Mouse (Mus musculus) urinary bladder, postnatal 4 days (tissue): ENCODE results near the gene Srsf2.

Experiments
- DNase-seq, 2 experiments: peaks; one replicate each; pipeline ENCODE4 v3.0.0; 2021 to 2022; ENCODE audit warnings: low spot score in 2 of 2

Gene Srsf2

DNA sequence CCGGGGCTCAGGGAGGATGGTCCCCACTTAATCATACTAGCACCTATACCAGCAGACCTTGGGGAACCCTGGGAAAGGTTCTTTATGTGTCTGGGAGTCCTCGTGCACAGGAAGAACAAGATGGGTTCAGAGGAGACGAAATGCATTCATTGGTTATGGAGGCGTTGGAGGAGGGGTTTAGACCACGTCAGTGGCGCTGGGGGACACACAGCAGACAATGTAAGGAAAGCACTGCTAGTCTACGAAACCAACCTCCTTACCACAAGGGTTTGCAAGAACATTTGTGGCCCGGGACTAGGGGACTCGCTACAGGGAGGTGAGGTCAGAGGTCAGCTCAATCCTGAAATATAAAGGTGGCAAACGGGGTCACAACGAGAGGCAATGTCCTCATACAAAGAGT lies 42.4 kb downstream of the Srsf2 start:
- no peak for DNase-seq

- DNase-seq, result no peak
Measured at GRCm38 (mm10) chr11:116809520-116809919, 43.4 kb downstream of the Srsf2 start.

GRCm38 (mm10) chr11:116808811-116809395 lies 44.0 kb downstream of the Srsf2 start:
- no peak for DNase-seq

DNA sequence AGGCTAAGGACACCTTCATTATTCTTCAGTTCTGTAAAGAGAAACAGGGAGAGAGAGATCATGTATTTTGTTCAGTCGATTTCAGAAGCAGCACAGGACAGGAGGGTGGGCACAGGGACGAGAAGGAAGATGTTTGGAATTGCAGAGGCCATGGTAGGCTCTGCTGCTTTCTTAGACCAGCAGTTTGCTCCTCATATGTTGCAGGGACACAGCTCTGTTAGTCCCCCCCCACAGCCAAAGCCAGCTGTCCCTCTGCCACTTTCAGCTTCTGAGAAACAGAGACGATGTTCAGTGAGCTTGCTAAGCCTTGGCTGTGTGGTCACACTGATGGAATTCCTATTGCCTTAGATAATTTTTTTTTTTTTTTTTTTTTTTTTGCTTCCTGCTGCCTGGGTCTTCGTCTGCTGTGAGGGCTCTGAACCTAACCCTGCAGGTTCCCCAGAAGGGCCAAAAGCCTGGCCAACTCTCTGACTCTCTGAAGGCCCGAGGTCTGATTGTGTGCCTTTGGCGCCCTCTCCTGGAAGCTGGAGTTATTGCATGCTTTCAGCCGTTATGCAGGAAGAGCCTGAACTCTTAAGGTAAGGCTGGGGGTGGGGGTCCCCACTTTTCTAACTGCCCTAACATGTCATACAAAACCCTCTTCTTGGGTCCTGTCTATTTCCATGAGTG lies 44.8 kb downstream of the Srsf2 start:
- peak; percentile 75 to 88 for DNase-seq

GRCm38 (mm10) chr11:116807526-116807925 lies 45.4 kb downstream of the Srsf2 start:
- DNase-seq, result no peak

- no peak for DNase-seq
Measured at GRCm38 (mm10) chr11:116807116-116807515, 45.8 kb downstream of the Srsf2 start.

GRCm38 (mm10) chr11:116806136-116807071 lies 46.5 kb downstream of the Srsf2 start:
- no peak for DNase-seq

DNA sequence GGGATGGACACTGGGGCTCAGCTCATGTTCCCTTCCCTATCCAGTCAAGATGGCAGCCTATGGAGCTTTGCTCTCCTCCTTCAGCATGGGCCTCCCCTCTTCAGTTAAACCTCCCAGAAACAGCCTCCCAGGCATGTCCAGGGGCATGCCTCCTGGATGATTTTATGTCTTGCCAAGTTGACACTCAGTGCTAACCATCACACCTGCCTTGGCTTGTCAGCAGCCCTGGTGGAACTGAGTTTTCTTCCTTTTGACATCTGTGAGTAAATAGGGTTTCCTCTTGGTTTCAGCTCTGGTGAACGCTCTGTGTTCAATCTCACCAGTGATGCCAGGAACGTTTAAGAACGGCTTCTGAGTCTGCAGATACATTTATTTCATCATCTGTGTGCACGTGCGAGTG lies 50.2 kb downstream of the Srsf2 start:
- no peak for DNase-seq

- no peak for DNase-seq
Measured at GRCm38 (mm10) chr11:116801106-116801505, 51.8 kb downstream of the Srsf2 start.
